Mouse (Mus musculus) liver, embryonic 11.5 days (tissue): ENCODE measurements at regions not wholly inside any gene's neighbourhood (a gene's known extent, or its start where the extent isn't known, plus 50 kb on each side); places are given as distances from the start of the nearest gene placed in this dataset.

ENCODE experiments used
- ATAC-seq: fragments of 200-750 bp; cut with Nextera tagmentation; replicated peaks from 2 replicates; pipeline ENCODE4 v1.8.0; 2017; ENCODE audit warnings: moderate number of reproducible peaks, mild to moderate bottlenecking, moderate TSS enrichment, moderate library complexity; ENCODE audit not compliant: low FRiP score
- DNase-seq: peaks from one replicate; pipeline ENCODE4 v3.0.0-alpha.2; 2017; ENCODE audit warnings: low spot score
- H3K27ac ChIP-seq: fragments of 300-500 bp; sonication (generic); 2 replicates; pipeline ENCODE4 v1.5.1; 2014; ENCODE audit warnings: mild to moderate bottlenecking, low read depth, low read length, control low read depth
- H3K27me3 ChIP-seq: fragments of 300-500 bp; sonication (generic); replicated peaks from 2 replicates; pipeline ENCODE4 v1.6.1; 2014; ENCODE audit warnings: low read length, mixed read lengths; ENCODE audit not compliant: control insufficient read depth, insufficient read depth
- H3K36me3 ChIP-seq: fragments of 300-500 bp; sonication (generic); 2 replicates; pipeline ENCODE4 v1.6.1; 2014; ENCODE audit warnings: mild to moderate bottlenecking, low read length, moderate library complexity, mixed read lengths; ENCODE audit not compliant: control insufficient read depth, insufficient read depth
- H3K4me1 ChIP-seq: fragments of 300-500 bp; sonication (generic); replicated peaks from 2 replicates; pipeline ENCODE4 v1.6.1; 2014; ENCODE audit warnings: low read length, mixed read lengths; ENCODE audit not compliant: control insufficient read depth, insufficient read depth
- H3K4me2 ChIP-seq: fragments of 300-500 bp; sonication (generic); 2 replicates; pipeline ENCODE4 v1.6.1; 2014; ENCODE audit warnings: mild to moderate bottlenecking, control low read depth, moderate library complexity
- H3K4me3 ChIP-seq: fragments of 300-500 bp; sonication (generic); 2 replicates; pipeline ENCODE4 v1.5.1; 2014; ENCODE audit warnings: low read depth, low read length, control low read depth
- H3K9ac ChIP-seq: fragments of 300-500 bp; sonication (generic); 2 replicates; pipeline ENCODE4 v1.6.1; 2014; ENCODE audit warnings: low read depth, low read length, control low read depth
- H3K9me3 ChIP-seq: fragments of 300-500 bp; sonication (generic); 2 replicates; pipeline ENCODE4 v1.6.1; 2016; ENCODE audit warnings: low read length, inconsistent platforms, mixed read lengths; ENCODE audit not compliant: control insufficient read depth
- WGBS: fragments of 180-500 bp; shearing (Covaris S2); extraction: QIAGEN DNeasy Blood & Tissue Kit; methylation state at CpG from one replicate; pipeline ENCODE4 v1.1.7; 2014; 5-methylcytosine and 5-hydroxymethylcytosine counted together

- Histone ChIP-seq H3K4me2 (no peak overlapping the region), H3K9me3 (no peaks in the 10 kb centered on the region; the same call in 1 of the 2 replicates), H3K27me3 (no peaks in the 10 kb centered on the region), H3K4me3 (no peak overlapping the region), H3K4me1 (peaks cover 5% of the 10 kb centered on the region; the same call in 1 of the 2 replicates), H3K36me3 (no peaks in the 10 kb centered on the region), H3K27ac (no peak overlapping the region), H3K9ac (no peak overlapping the region)
- 76% methylated on average over 3 of the region's 3 CpGs for WGBS
- no peak for DNase-seq
- no peak for ATAC-seq
Measured at GRCm38 (mm10) chr17:45863031-45863430, 129.4 kb upstream of the 1600014C23Rik start.

- no peak for ATAC-seq
- H3K4me2 ChIP-seq: no peak overlapping the region
- no peaks in the 10 kb centered on the region; the same call in 1 of the 2 replicates for H3K9me3 ChIP-seq
- DNase-seq: no peak
- 82% methylated on average over 5 of the region's 5 CpGs for WGBS
- no peak overlapping the region for H3K9ac ChIP-seq
- no peaks in the 10 kb centered on the region for H3K27me3 ChIP-seq
- no peaks in the 10 kb centered on the region for H3K4me1 ChIP-seq
- no peaks in the 10 kb centered on the region for H3K36me3 ChIP-seq
- no peak overlapping the region for H3K4me3 ChIP-seq
- H3K27ac ChIP-seq: no peak overlapping the region
Measured at GRCm38 (mm10) chr17:45859441-45859840, 125.8 kb upstream of the 1600014C23Rik start.

GRCm38 (mm10) chr17:45853931-45854653 lies 120.4 kb upstream of the 1600014C23Rik start:
- no peak for DNase-seq
- Histone ChIP-seq H3K27me3 (peaks cover 4% of the 10 kb centered on the region; the same call in 1 of the 2 replicates), H3K9ac (no peak overlapping the region), H3K4me2 (no peak overlapping the region), H3K4me3 (no peak overlapping the region), H3K4me1 (no peaks in the 10 kb centered on the region), H3K9me3 (no peaks in the 10 kb centered on the region; the same call in 1 of the 2 replicates), H3K27ac (no peak overlapping the region), H3K36me3 (no peaks in the 10 kb centered on the region)
- no peak for ATAC-seq
- 75% methylated on average over 21 of the region's 21 CpGs for WGBS

GRCm38 (mm10) chr17:45852402-45852801 lies 118.8 kb upstream of the 1600014C23Rik start:
- Histone ChIP-seq H3K4me2 (no peak overlapping the region), H3K4me3 (no peak overlapping the region), H3K27ac (no peak overlapping the region), H3K9ac (no peak overlapping the region), H3K9me3 (no peaks in the 10 kb centered on the region), H3K4me1 (no peaks in the 10 kb centered on the region), H3K27me3 (peaks cover 4% of the 10 kb centered on the region; the same call in 1 of the 2 replicates), H3K36me3 (no peaks in the 10 kb centered on the region)
- DNase-seq: no peak
- no peak for ATAC-seq
- 43% methylated on average over 5 of the region's 5 CpGs for WGBS

GRCm38 (mm10) chr17:45851723-45852396 lies 118.2 kb upstream of the 1600014C23Rik start:
- Histone ChIP-seq H3K27me3 (peaks cover 4% of the 10 kb centered on the region; the same call in 1 of the 2 replicates), H3K9me3 (no peaks in the 10 kb centered on the region), H3K4me1 (no peaks in the 10 kb centered on the region), H3K4me2 (no peak overlapping the region), H3K27ac (no peak overlapping the region), H3K36me3 (no peaks in the 10 kb centered on the region), H3K9ac (no peak overlapping the region), H3K4me3 (no peak overlapping the region)
- ATAC-seq: no peak
- 59% methylated on average over 8 of the region's 8 CpGs for WGBS
- no peak for DNase-seq

GRCm38 (mm10) chr17:45850976-45851375 lies 117.3 kb upstream of the 1600014C23Rik start:
- no peaks in the 10 kb centered on the region for H3K4me1 ChIP-seq
- H3K9me3 ChIP-seq: peaks cover under 1% of the 10 kb centered on the region
- DNase-seq (no peak), ATAC-seq (no peak)
- H3K4me3 ChIP-seq: no peak overlapping the region
- H3K9ac ChIP-seq: no peak overlapping the region
- 82% methylated on average over 6 of the region's 6 CpGs for WGBS
- no peak overlapping the region for H3K4me2 ChIP-seq
- peaks cover 4% of the 10 kb centered on the region; the same call in 1 of the 2 replicates for H3K27me3 ChIP-seq
- no peaks in the 10 kb centered on the region for H3K36me3 ChIP-seq
- no peak overlapping the region for H3K27ac ChIP-seq

- WGBS: 65% methylated on average over 5 of the region's 5 CpGs
- peaks cover 4% of the 10 kb centered on the region for H3K9me3 ChIP-seq
Measured at GRCm38 (mm10) chr17:45850174-45850573, 116.5 kb upstream of the 1600014C23Rik start.

GRCm38 (mm10) chr17:45848605-45849004 lies 115.0 kb upstream of the 1600014C23Rik start:
- H3K9ac ChIP-seq: no peak overlapping the region
- ATAC-seq (no peak), DNase-seq (no peak)
- H3K4me3 ChIP-seq: no peak overlapping the region
- H3K27ac ChIP-seq: no peak overlapping the region
- H3K36me3 ChIP-seq: no peaks in the 10 kb centered on the region
- H3K27me3 ChIP-seq: peaks cover 4% of the 10 kb centered on the region; the same call in 1 of the 2 replicates
- H3K9me3 ChIP-seq: peaks cover 4% of the 10 kb centered on the region
- H3K4me1 ChIP-seq: no peaks in the 10 kb centered on the region
- no peak overlapping the region for H3K4me2 ChIP-seq
- WGBS: 28% methylated on average over 8 of the region's 8 CpGs

More at GRCm38 (mm10) chr17:45850174-45850573, 116.5 kb upstream of the 1600014C23Rik start:
- Histone ChIP-seq H3K36me3 (no peaks in the 10 kb centered on the region), H3K4me2 (no peak overlapping the region), H3K27me3 (peaks cover 4% of the 10 kb centered on the region; the same call in 1 of the 2 replicates), H3K4me1 (no peaks in the 10 kb centered on the region), H3K9ac (no peak overlapping the region), H3K4me3 (no peak overlapping the region), H3K27ac (no peak overlapping the region)
- DNase-seq (no peak), ATAC-seq (no peak)
